Mouse (Mus musculus) spleen, adult 2 months (tissue): ENCODE data around the gene Trpc7.

ENCODE experiments used
- CTCF ChIP-seq: fragments of 200-500 bp; IDR thresholded peaks from 2 replicates; pipeline ENCODE4 v1.5.1; 2011; ENCODE audit warnings: mild to moderate bottlenecking, inconsistent platforms; ENCODE audit not compliant: insufficient read depth, insufficient read length, insufficient replicate concordance; ENCODE audit errors: extremely low read depth
- POLR2A ChIP-seq: fragments of 200-500 bp; IDR thresholded peaks from 2 replicates; pipeline ENCODE4 v1.6.1; 2011; ENCODE audit warnings: low read depth, low read length, inconsistent platforms

DNA sequence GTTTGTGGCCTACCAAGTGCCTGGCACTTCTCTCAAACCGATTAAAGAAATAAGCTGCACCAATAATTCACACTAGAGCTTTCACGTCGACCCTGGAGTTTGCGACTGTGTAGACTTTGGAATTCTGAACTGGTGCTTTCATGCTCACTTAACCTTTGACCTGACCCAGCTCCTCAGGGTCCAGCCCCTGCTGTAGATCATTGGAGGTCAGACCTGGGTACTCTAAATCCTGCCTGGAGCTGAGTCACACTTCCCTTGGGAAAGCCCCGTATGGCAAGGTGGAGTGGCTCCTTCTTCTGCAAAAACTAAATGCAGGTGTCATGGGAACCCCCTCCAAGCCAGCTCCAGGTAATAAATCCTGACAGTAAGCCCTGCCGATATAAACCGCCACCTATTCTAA is 5.9 kb downstream of the Trpc7 start:
- TF ChIP-seq CTCF (no peak), POLR2A (no peak)
